In genomic region chr14:122606499-122606898, GRCm38 (mm10) we compare ENCODE assay signal across 15 mouse cellular contexts.
DNase-seq lines count a peak whose midpoint lies in the region; ATAC-seq and TF ChIP-seq lines count a peak whose summit lies in the region.
"Had no signal": no experiment of that assay in that cellular context is flagged by ENCODE, and none has a peak within 500 bp of the region (broad histone marks: within the 10 kb centered on the region; RNA-seq: fewer than 3 reads in every experiment).

No protein-coding gene starts in this region.

- H3K36me3 ChIP-seq in embryonic facial prominence, embryonic 11.5 days (replicated peaks; ENCODE audit: control insufficient read depth, insufficient read depth, low read depth, low read length), result no peaks in the 10 kb centered on the region
- no peaks in the 10 kb centered on the region for H3K36me3 ChIP-seq in embryonic facial prominence, embryonic 10.5 days (replicated peaks)
- H3K36me3 ChIP-seq in kidney, adult 2 months (ENCODE audit: control insufficient read depth, insufficient read depth, low read length), result no peaks in the 10 kb centered on the region; the same call in 1 of the 2 replicates
- no peaks in the 10 kb centered on the region for H3K36me3 ChIP-seq in kidney, embryonic 14.5 days (ENCODE audit: control insufficient read depth, insufficient read depth, low read length)
- H3K36me3 ChIP-seq in midbrain, embryonic 16.5 days (ENCODE audit: control insufficient read depth, insufficient read depth, low read length), result no peaks in the 10 kb centered on the region
- H3K36me3 ChIP-seq in intestine, postnatal 0 days (ENCODE audit: control insufficient read depth, insufficient read depth), result no peaks in the 10 kb centered on the region
- H3K36me3 ChIP-seq: embryonic facial prominence, embryonic 15.5 days; heart, embryonic 12.5 days had no signal

- no peak overlapping the region for H3K27ac ChIP-seq in embryonic facial prominence, embryonic 11.5 days (replicated peaks; ENCODE audit: low read depth, low read length)
- no peak overlapping the region for H3K27ac ChIP-seq in embryonic facial prominence, embryonic 10.5 days (replicated peaks)
- peak overlapping the region; percentile 81; the same call in 1 of the 2 replicates for H3K27ac ChIP-seq in kidney, adult 2 months (ENCODE audit: insufficient read depth, low read depth, low read length)
- H3K27ac ChIP-seq in kidney, embryonic 14.5 days (ENCODE audit: low read depth, low read length), result no peak overlapping the region
- H3K27ac ChIP-seq in midbrain, embryonic 16.5 days (ENCODE audit: low read length), result no peak overlapping the region
- H3K27ac ChIP-seq in intestine, postnatal 0 days (ENCODE audit: low read depth, low read length), result no peak overlapping the region
- H3K27ac ChIP-seq: embryonic facial prominence, embryonic 15.5 days had no signal

- no peaks in the 10 kb centered on the region for H3K27me3 ChIP-seq in embryonic facial prominence, embryonic 11.5 days (ENCODE audit: control insufficient read depth, insufficient read depth, low read length)
- H3K27me3 ChIP-seq in embryonic facial prominence, embryonic 10.5 days (replicated peaks; ENCODE audit: low read depth, poor library complexity, severe bottlenecking), result no peaks in the 10 kb centered on the region
- no peaks in the 10 kb centered on the region for H3K27me3 ChIP-seq in kidney, adult 2 months (replicated peaks; ENCODE audit: control insufficient read depth, insufficient read depth, low read length)
- H3K27me3 ChIP-seq in kidney, embryonic 14.5 days (ENCODE audit: control insufficient read depth, insufficient read depth, low read length), result no peaks in the 10 kb centered on the region
- H3K27me3 ChIP-seq in midbrain, embryonic 16.5 days (ENCODE audit: control insufficient read depth, insufficient read depth, low read depth, low read length), result no peaks in the 10 kb centered on the region
- H3K27me3 ChIP-seq in intestine, postnatal 0 days (replicated peaks; ENCODE audit: control insufficient read depth, insufficient read depth, low read length), result no peaks in the 10 kb centered on the region
- H3K27me3 ChIP-seq: embryonic facial prominence, embryonic 15.5 days; heart, embryonic 12.5 days had no signal

- 77% methylated on average over 1 of the region's 1 CpGs for WGBS in embryonic facial prominence, embryonic 11.5 days
- WGBS in embryonic facial prominence, embryonic 10.5 days, result 74% methylated on average over 1 of the region's 1 CpGs
- WGBS in kidney, adult 2 months, result 49% methylated on average over 1 of the region's 1 CpGs
- WGBS in kidney, embryonic 14.5 days, result 81% methylated on average over 1 of the region's 1 CpGs
- 56% methylated on average over 1 of the region's 1 CpGs for WGBS in midbrain, embryonic 16.5 days
- WGBS in intestine, postnatal 0 days, result 89% methylated on average over 1 of the region's 1 CpGs

- H3K9ac ChIP-seq in embryonic facial prominence, embryonic 11.5 days (replicated peaks; ENCODE audit: low read length), result no peak overlapping the region
- no peak overlapping the region for H3K9ac ChIP-seq in kidney, embryonic 14.5 days (ENCODE audit: low read depth, low read length)
- H3K9ac ChIP-seq in midbrain, embryonic 16.5 days (ENCODE audit: low read depth, low read length), result no peak overlapping the region
- no peak overlapping the region for H3K9ac ChIP-seq in intestine, postnatal 0 days (ENCODE audit: low read depth, low read length)
- H3K9ac ChIP-seq: embryonic facial prominence, embryonic 15.5 days; heart, embryonic 12.5 days; lung, embryonic 14.5 days had no signal

- H3K4me1 ChIP-seq in embryonic facial prominence, embryonic 11.5 days (ENCODE audit: control insufficient read depth, insufficient read depth, low read length), result no peaks in the 10 kb centered on the region
- H3K4me1 ChIP-seq in embryonic facial prominence, embryonic 10.5 days, result peaks cover 15% of the 10 kb centered on the region
- peaks cover 32% of the 10 kb centered on the region for H3K4me1 ChIP-seq in kidney, adult 2 months (ENCODE audit: control insufficient read depth, insufficient read depth, low read length)
- H3K4me1 ChIP-seq in kidney, embryonic 14.5 days (ENCODE audit: control insufficient read depth, insufficient read depth, low read length), result 0 out of 2 replicates have a peak, but pooled peaks cover 3% of the 10 kb centered on the region
- no peaks in the 10 kb centered on the region for H3K4me1 ChIP-seq in midbrain, embryonic 16.5 days (ENCODE audit: control insufficient read depth, insufficient read depth, low read length)
- no peaks in the 10 kb centered on the region for H3K4me1 ChIP-seq in intestine, postnatal 0 days (replicated peaks; ENCODE audit: control insufficient read depth, insufficient read depth, low read length)

- no peak overlapping the region for H3K4me3 ChIP-seq in embryonic facial prominence, embryonic 11.5 days (ENCODE audit: low read depth, low read length)
- H3K4me3 ChIP-seq in embryonic facial prominence, embryonic 10.5 days, result no peak overlapping the region
- H3K4me3 ChIP-seq in kidney, adult 2 months (ENCODE audit: insufficient read depth, low read depth, low read length), result no peak overlapping the region
- no peak overlapping the region for H3K4me3 ChIP-seq in kidney, embryonic 14.5 days (ENCODE audit: low read length)
- no peak overlapping the region for H3K4me3 ChIP-seq in midbrain, embryonic 16.5 days (ENCODE audit: low read depth, low read length)
- no peak overlapping the region for H3K4me3 ChIP-seq in intestine, postnatal 0 days (ENCODE audit: low read depth, low read length)
- H3K4me3 ChIP-seq: embryonic facial prominence, embryonic 15.5 days; heart, embryonic 12.5 days; myocyte had no signal

- no peaks in the 10 kb centered on the region for H3K9me3 ChIP-seq in embryonic facial prominence, embryonic 11.5 days (replicated peaks; ENCODE audit: control insufficient read depth, low read length)
- H3K9me3 ChIP-seq in embryonic facial prominence, embryonic 10.5 days, result no peaks in the 10 kb centered on the region
- H3K9me3 ChIP-seq in kidney, embryonic 14.5 days (ENCODE audit: control insufficient read depth, low read length), result no peaks in the 10 kb centered on the region
- H3K9me3 ChIP-seq in midbrain, embryonic 16.5 days (replicated peaks; ENCODE audit: control insufficient read depth, low read length, poor library complexity, severe bottlenecking), result no peaks in the 10 kb centered on the region
- H3K9me3 ChIP-seq in intestine, postnatal 0 days (ENCODE audit: control insufficient read depth), result no peaks in the 10 kb centered on the region
- H3K9me3 ChIP-seq: embryonic facial prominence, embryonic 15.5 days; heart, embryonic 12.5 days had no signal

- no peak overlapping the region for H3K4me2 ChIP-seq in embryonic facial prominence, embryonic 11.5 days (ENCODE audit: low read depth, low read length)
- no peak overlapping the region for H3K4me2 ChIP-seq in kidney, embryonic 14.5 days (replicated peaks; ENCODE audit: low read depth, low read length)
- H3K4me2 ChIP-seq in midbrain, embryonic 16.5 days (ENCODE audit: low read length), result no peak overlapping the region
- no peak overlapping the region for H3K4me2 ChIP-seq in intestine, postnatal 0 days (replicated peaks; ENCODE audit: low read depth)
- H3K4me2 ChIP-seq: embryonic facial prominence, embryonic 15.5 days; heart, embryonic 12.5 days; lung, embryonic 14.5 days had no signal

- DNase-seq in embryonic facial prominence, embryonic 11.5 days (ENCODE audit: low spot score), result no peak
- no peak for DNase-seq in embryonic facial prominence, embryonic 10.5 days (ENCODE audit: low spot score)
- peak; percentile 75 for DNase-seq in kidney, adult 2 months
- DNase-seq in kidney, adult 9 months, result peak; percentile 75
- no peak for DNase-seq in cerebellum, postnatal 36 days
- DNase-seq: gastrocnemius, postnatal 25 days; heart, postnatal 36 days; lung, embryonic 14.5 days had no signal

- TF ChIP-seq POLR2A in kidney, adult 2 months (IDR thresholded peaks at IDR 0.05; ENCODE audit: low read depth, low read length), result no peak

- no peak for TF ChIP-seq CTCF in kidney, adult 2 months (conservative IDR thresholded peaks at IDR 0.05; ENCODE audit: insufficient read depth, insufficient read length, low read depth, low read length)
- TF ChIP-seq CTCF in intestine, postnatal 0 days (IDR thresholded peaks at IDR 0.05; ENCODE audit: low read depth), result no peak

- ATAC-seq in embryonic facial prominence, embryonic 11.5 days (replicated peaks; ENCODE audit: insufficient number of reproducible peaks, low FRiP score, low TSS enrichment, low read depth), result 0 out of 2 replicates have a peak, but pooled peaks have one; percentile 42
- ATAC-seq in kidney, embryonic 14.5 days (ENCODE audit: low FRiP score, low TSS enrichment), result no peak
- peak; percentile 51; the same call in 1 of the 2 replicates for ATAC-seq in midbrain, embryonic 16.5 days
- ATAC-seq in intestine, postnatal 0 days, result no peak
- ATAC-seq: intestine, embryonic 16.5 days had no signal

Comparison
In these comparisons a context has a peak if more than half of its experiments do, and no peak if none do; other contexts are left out.
1. ATAC-seq: peak in embryonic facial prominence, embryonic 11.5 days (single experiment) and midbrain, embryonic 16.5 days (single experiment); none in kidney, embryonic 14.5 days (single experiment) and intestine, postnatal 0 days (single experiment).
2. DNase-seq: peak in kidney, adult 2 months (single experiment) and kidney, adult 9 months (single experiment); none in embryonic facial prominence, embryonic 11.5 days (single experiment), embryonic facial prominence, embryonic 10.5 days (single experiment) and cerebellum, postnatal 36 days (0 of 2).